Mouse (Mus musculus): Measurements from ENCODE around the gene Gstm2. TPM values are rescaled to one million over a fixed set of nuclear protein-coding genes. Genes with fewer than 3 reads are reported as not detected.

Gene Gstm2
- not detected in 4 replicates for total RNA-seq (2023)

GRCm38 (mm10) chr3:107986041-107986562, at the start of gene Gstm2:
Gstm2 (minus strand) TSS chr3:107986453.

GRCm38 (mm10) chr3:108017473-108018189, 31.4 kb upstream of the Gstm2 start, which contains the start of gene Gstm1:
Gstm1 (minus strand) TSS chr3:108017973.

GRCm38 (mm10) chr3:107968724-107969395, 17.4 kb downstream of the Gstm2 start, which contains the start of gene Gstm3:
Gstm3 (minus strand) TSS chr3:107969283.

GRCm38 (mm10) chr3:107943239-107943990, 42.8 kb downstream of the Gstm2 start, which contains the start of gene Gstm6:
Gstm6 (minus strand) TSS chr3:107943749.

Other genes with a start within 250 kb of the Gstm2 start
- 7.1 to 13.1 TPM (median 8.4 TPM) in 4 replicates for gene Csf1, start 226.0 kb downstream of the Gstm2 start, total RNA-seq (2023)
- gene Eps8l3, start 109.2 kb downstream of the Gstm2 start, total RNA-seq (2023) = not detected in 4 replicates
- gene Gstm5, start 90.6 kb downstream of the Gstm2 start, total RNA-seq (2023) = not detected in 4 replicates
- gene Gstm7, start 54.6 kb downstream of the Gstm2 start, total RNA-seq (2023) = 2.2 to 5.0 TPM (median 3.5 TPM) in 4 replicates
- gene Gstm6, start 42.7 kb downstream of the Gstm2 start, total RNA-seq (2023) = not detected in 4 replicates
- gene Gstm3, start 17.2 kb downstream of the Gstm2 start, total RNA-seq (2023) = not detected in 4 replicates
- gene Gstm1, start 31.5 kb upstream of the Gstm2 start, total RNA-seq (2023) = 10.8 to 17.9 TPM (median 14.0 TPM) in 4 replicates
- 3.1 to 6.2 TPM (median 3.8 TPM) in 4 replicates for gene Gstm4, start 58.4 kb upstream of the Gstm2 start, total RNA-seq (2023)
- gene Ampd2, start 100.2 kb upstream of the Gstm2 start, total RNA-seq (2023) = 21.9 to 28.4 TPM (median 26.9 TPM) in 4 replicates
- gene Gnat2, start 106.3 kb upstream of the Gstm2 start, total RNA-seq (2023) = 0.51 to 0.72 TPM in 2 of 4 replicates, not detected in the others
- gene Gnai3, start 159.7 kb upstream of the Gstm2 start, total RNA-seq (2023) = 65.9 to 72.0 TPM (median 67.8 TPM) in 4 replicates
- not detected in 4 replicates for gene Gpr61, start 168.4 kb upstream of the Gstm2 start, total RNA-seq (2023)
- 1.8 to 2.7 TPM (median 1.9 TPM) in 4 replicates for gene Amigo1, start 199.9 kb upstream of the Gstm2 start, total RNA-seq (2023)
- gene Cyb561d1, start 214.8 kb upstream of the Gstm2 start, total RNA-seq (2023) = 27.9 to 29.8 TPM (median 28.9 TPM) in 4 replicates
- gene Atxn7l2, start 224.5 kb upstream of the Gstm2 start, total RNA-seq (2023) = 35.2 to 39.3 TPM (median 36.6 TPM) in 4 replicates
- gene Sypl2, start 240.2 kb upstream of the Gstm2 start, total RNA-seq (2023) = not detected in 4 replicates